Mouse (Mus musculus): ENCODE results near the gene Zfp598. TPM values are rescaled to one million over a fixed set of nuclear protein-coding genes. Genes with fewer than 3 reads are reported as not detected.
A peak's percentile ranks its signal among the peaks of the same experiment; 100 is the strongest.

Gene Zfp598
- polyA plus RNA-seq, 1 experiment from 2014 or later = 20.9 TPM

DNA sequence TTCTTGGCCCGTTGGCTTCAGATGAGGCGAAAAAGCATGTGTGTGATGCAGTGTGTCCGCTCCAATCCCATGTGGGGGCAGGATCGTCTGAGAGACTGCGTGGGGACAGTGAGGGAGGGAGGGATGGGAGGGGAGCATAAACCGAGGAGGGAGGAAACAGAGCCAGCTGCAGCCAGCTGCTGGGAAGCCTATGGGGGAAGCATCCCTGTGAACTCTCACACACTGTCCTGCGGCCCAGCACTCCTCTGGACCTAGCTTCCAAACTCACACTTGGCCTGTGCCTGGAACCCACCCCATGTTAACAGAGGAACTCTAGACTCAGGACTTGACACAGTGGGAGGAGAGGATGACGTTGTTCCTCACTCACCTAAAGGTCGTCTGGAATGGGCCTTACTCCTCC, 30.6 kb upstream of the Zfp598 start:
- H3K27ac ChIP-seq (replicated peaks) = peak overlapping the region; percentile 67; the same call in 1 of the 2 replicates
- H3K9ac ChIP-seq = peak overlapping the region; percentile 50; the same call in 1 of the 2 replicates
- no peak overlapping the region for H3K4me3 ChIP-seq
- no peaks in the 10 kb centered on the region for H3K27me3 ChIP-seq
- peaks cover 17% of the 10 kb centered on the region for H3K36me3 ChIP-seq
- H3K9me3 ChIP-seq = no peaks in the 10 kb centered on the region
- no peak for ATAC-seq (ENCODE audit: low read depth)
- H3K4me1 ChIP-seq (replicated peaks) = peaks cover 19% of the 10 kb centered on the region
- WGBS = 72% methylated on average over 9 of the region's 9 CpGs
- H3K4me2 ChIP-seq = no peak overlapping the region

DNA sequence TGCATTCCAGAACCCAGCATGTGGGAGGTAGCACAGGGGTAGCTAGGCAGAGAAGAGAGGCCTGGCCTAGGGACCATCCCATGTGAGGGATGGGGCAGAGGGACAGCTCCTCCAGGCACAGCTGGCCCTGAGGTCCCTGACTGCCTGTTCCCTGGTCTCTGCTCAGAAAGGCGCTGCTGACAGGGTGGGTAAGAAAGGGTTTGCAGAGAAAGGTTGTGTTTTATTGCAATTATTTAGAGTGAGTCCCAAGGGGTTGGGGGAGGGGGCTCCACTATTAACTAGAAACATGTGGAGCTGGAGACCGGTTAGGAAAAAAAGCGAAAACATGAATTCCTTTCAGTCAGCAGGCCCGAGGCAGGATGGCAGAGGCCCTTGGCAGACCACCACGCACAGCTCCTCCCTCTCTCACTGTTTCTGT, 29.9 kb upstream of the Zfp598 start:
- no peaks in the 10 kb centered on the region for H3K9me3 ChIP-seq
- H3K27me3 ChIP-seq = no peaks in the 10 kb centered on the region
- H3K9ac ChIP-seq = peak overlapping the region; percentile 50; the same call in 1 of the 2 replicates
- ATAC-seq (ENCODE audit: low read depth) = no peak
- H3K27ac ChIP-seq (replicated peaks) = peak overlapping the region; percentile 67
- H3K36me3 ChIP-seq = peaks cover 17% of the 10 kb centered on the region
- peaks cover 25% of the 10 kb centered on the region for H3K4me1 ChIP-seq (replicated peaks)
- WGBS = 55% methylated on average over 5 of the region's 5 CpGs
- H3K4me3 ChIP-seq = no peak overlapping the region
- no peak overlapping the region for H3K4me2 ChIP-seq

DNA sequence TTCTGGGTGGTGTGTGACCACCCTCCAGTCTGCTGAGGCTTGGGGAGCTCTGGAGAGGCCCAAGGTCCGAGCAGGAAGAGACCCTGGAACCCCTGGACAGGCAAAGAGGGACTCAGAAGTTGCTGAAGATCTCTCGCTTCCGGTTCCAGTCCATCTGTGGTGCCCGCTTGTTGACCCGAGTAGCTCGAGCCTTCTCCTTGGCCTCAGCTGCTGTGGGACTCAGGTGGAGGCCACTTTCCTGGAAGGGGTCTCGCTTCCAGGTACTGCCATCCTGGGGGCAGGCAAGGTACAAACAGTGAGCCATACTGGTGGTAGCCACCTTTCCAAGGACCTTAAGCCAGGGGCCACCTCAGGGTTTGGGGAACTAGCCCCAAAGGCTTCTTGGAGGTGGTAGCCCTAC, 29.4 kb upstream of the Zfp598 start:
- Histone ChIP-seq H3K9me3 (no peaks in the 10 kb centered on the region), H3K9ac (no peak overlapping the region), H3K4me3 (no peak overlapping the region), H3K27ac (replicated peaks) (peak overlapping the region; percentile 67; the same call in 1 of the 2 replicates), H3K4me2 (no peak overlapping the region), H3K4me1 (replicated peaks) (peaks cover 31% of the 10 kb centered on the region), H3K27me3 (no peaks in the 10 kb centered on the region), H3K36me3 (peaks cover 17% of the 10 kb centered on the region)
- 88% methylated on average over 7 of the region's 7 CpGs for WGBS
- ATAC-seq (ENCODE audit: low read depth) = no peak

DNA sequence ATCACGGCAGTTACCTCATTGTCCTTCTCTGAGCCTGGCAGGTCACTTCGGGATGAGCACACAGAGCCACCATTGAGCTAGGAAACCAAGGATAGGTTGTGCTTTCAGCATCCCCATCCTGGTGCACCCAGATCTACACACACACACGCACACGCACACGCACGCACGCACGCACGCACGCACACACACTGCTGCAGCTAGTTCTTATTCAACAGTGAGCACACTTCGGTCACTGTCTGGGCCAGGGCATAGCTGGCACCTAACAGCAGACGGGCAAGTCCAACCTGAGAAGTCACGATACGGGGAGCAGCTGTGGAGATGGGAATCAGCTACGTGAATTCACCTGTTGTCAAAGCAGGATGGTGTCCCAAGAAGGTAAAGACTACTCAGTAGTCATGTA, 28.9 kb upstream of the Zfp598 start:
- H3K4me2 ChIP-seq = no peak overlapping the region
- peaks cover 17% of the 10 kb centered on the region for H3K36me3 ChIP-seq
- WGBS = 96% methylated on average over 15 of the region's 15 CpGs

DNA sequence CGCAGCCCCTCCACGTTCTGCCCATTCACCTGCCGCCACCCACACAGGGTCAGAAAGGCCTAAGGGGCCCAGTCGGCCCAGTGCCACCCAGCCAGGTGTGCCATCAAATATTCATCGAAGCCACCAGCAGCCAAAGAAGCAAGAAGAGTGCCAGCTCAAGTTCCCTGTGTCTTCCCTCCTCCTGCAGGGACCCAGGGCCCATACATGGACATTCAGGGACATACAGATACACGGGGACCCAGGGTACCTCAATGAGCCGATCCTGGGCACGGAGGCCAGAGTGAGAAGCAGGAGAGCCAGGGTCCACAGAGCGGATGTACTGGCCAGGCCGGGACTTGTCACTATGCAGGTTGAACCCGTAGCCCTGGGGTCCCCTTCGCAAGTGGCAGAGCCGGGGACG, 27.5 kb upstream of the Zfp598 start:
- Histone ChIP-seq H3K36me3 (peaks cover 17% of the 10 kb centered on the region), H3K9ac (no peak overlapping the region), H3K4me3 (no peak overlapping the region), H3K27me3 (no peaks in the 10 kb centered on the region), H3K9me3 (no peaks in the 10 kb centered on the region), H3K27ac (replicated peaks) (no peak overlapping the region), H3K4me1 (replicated peaks) (peaks cover 32% of the 10 kb centered on the region), H3K4me2 (no peak overlapping the region)
- 92% methylated on average over 14 of the region's 14 CpGs for WGBS
- ATAC-seq (ENCODE audit: low read depth) = no peak

More for the DNA sequence above, 28.9 kb upstream of the Zfp598 start:
- H3K27ac ChIP-seq (replicated peaks) = no peak overlapping the region
- H3K4me1 ChIP-seq (replicated peaks) = peaks cover 32% of the 10 kb centered on the region
- no peak overlapping the region for H3K9ac ChIP-seq
- no peaks in the 10 kb centered on the region for H3K27me3 ChIP-seq
- H3K9me3 ChIP-seq = no peaks in the 10 kb centered on the region
- no peak overlapping the region for H3K4me3 ChIP-seq
- ATAC-seq (ENCODE audit: low read depth) = no peak

DNA sequence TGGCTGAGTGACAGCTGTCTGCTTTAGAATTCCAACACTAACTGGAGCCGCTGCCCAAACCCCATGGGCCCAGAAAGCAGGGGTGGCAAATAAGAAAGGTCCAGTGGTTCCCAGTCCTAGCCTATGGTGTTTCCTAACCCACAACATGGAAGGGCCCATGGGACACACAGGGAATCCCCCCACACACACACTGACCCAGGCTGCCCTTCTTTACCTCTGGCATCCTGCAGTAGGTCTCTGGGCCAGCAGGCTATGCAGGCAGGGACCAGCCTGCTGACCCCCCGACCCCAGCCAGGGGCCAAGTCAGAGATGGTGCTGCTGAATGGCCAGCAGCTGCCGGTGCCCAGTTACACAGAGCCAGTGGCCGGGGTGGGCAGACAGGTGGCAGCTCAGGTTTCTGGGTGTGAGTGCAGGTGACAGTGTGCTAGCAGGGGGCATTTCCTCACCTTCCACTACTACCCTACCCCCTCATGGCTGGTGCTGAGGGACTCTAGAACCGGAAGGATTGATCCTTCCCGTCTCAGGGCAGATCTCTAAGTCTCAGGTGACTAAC, 26.6 kb upstream of the Zfp598 start:
- H3K4me1 ChIP-seq (replicated peaks) = peaks cover 32% of the 10 kb centered on the region
- no peak overlapping the region for H3K4me2 ChIP-seq
- H3K9me3 ChIP-seq = no peaks in the 10 kb centered on the region
- no peak overlapping the region for H3K27ac ChIP-seq (replicated peaks)
- ATAC-seq (ENCODE audit: low read depth) = no peak
- H3K9ac ChIP-seq = no peak overlapping the region
- no peaks in the 10 kb centered on the region for H3K27me3 ChIP-seq
- peaks cover 17% of the 10 kb centered on the region for H3K36me3 ChIP-seq
- no peak overlapping the region for H3K4me3 ChIP-seq
- WGBS = 73% methylated on average over 6 of the region's 6 CpGs

DNA sequence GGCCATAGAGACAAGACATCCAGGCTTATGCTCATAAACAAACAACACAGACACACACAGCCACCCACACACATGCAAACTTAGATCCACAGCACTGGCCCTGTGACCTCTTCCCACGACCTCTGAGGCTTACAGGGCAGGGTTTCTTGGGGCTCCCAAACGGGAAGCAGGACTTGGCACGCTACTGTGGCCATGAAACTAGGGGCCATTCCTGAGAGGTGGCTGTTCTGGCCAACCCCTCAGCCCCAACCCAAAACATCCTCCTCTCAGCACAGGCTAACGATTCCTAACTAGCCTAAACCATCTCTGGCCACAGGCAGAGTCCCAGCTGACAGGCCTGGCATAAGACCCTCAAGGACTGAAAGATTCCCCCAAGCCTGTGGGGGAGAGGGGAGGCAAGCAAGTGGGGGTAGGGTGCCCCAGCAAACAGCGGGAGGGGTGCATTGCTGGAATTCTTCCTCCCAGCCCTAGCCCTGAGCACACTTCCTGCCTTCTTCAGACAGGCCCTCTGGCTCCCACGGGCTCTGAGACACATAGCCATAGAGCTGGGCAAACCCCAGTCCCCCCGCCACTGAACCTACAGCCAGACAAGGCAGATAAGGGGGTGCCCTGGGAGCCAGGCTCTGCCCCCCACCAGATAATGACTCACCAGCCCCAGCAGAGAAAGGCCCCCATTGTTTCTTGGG, 25.3 kb upstream of the Zfp598 start:
- no peak overlapping the region for H3K4me3 ChIP-seq
- H3K27me3 ChIP-seq = peaks cover 11% of the 10 kb centered on the region
- H3K27ac ChIP-seq (replicated peaks) = peak overlapping the region; percentile 74
- H3K4me2 ChIP-seq = 0 out of 2 replicates have a peak overlapping the region, but pooled peaks have one; percentile 4
- H3K9ac ChIP-seq = 0 out of 2 replicates have a peak overlapping the region, but pooled peaks have one; percentile 4
- ATAC-seq (ENCODE audit: low read depth) = no peak
- no peaks in the 10 kb centered on the region for H3K9me3 ChIP-seq
- 48% methylated on average over 7 of the region's 7 CpGs for WGBS
- H3K36me3 ChIP-seq = peaks cover 13% of the 10 kb centered on the region
- H3K4me1 ChIP-seq (replicated peaks) = peaks cover 40% of the 10 kb centered on the region

DNA sequence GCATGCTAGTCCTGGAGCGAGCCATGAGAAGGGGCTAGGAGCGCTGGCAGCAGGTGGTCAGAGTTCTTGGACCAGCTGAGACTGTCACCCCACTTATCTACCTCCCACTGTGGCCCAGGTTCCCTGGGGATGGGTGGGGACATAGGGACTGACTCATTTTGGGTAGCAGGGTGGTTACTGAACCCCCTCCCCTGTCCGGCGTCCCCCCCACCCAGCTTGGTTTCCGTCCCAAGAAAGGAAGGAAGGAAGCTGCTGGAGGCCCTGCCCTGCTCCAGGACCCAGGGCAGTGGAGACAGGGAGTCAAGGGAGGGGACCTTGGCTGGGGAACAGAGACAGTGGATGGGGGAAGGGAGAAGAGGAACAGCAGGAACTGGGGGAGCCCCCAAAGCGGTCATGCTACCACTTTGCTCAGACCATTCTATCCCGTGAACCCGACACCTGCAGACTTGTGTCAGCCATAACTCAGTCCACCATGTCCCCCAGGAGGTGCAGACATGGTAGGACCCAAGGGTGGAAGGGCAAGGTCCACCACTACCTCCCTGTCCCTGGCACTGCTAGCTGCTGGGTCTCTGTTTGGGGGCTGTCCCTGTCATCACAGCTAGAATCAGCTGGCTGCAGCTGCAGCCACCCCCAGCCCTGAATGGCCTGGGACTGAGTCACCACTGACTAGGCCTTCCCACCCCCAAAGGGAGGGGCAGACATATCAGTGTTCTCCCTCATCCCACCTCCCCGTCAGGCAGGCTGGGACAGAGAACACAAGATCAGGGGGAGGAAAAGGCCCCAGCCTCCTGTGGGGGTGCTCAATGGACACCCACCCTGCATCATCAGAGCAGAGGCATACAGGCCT, 24.4 kb upstream of the Zfp598 start:
- H3K4me2 ChIP-seq = 0 out of 2 replicates have a peak overlapping the region, but pooled peaks have one; percentile 4
- H3K36me3 ChIP-seq = peaks cover 10% of the 10 kb centered on the region
- H3K4me1 ChIP-seq (replicated peaks) = peaks cover 38% of the 10 kb centered on the region
- ATAC-seq (ENCODE audit: low read depth) = no peak
- H3K9ac ChIP-seq = no peak overlapping the region
- WGBS = 77% methylated on average over 9 of the region's 9 CpGs
- no peaks in the 10 kb centered on the region for H3K9me3 ChIP-seq
- peak overlapping the region; percentile 74 for H3K27ac ChIP-seq (replicated peaks)
- H3K4me3 ChIP-seq = no peak overlapping the region
- peaks cover 15% of the 10 kb centered on the region for H3K27me3 ChIP-seq

DNA sequence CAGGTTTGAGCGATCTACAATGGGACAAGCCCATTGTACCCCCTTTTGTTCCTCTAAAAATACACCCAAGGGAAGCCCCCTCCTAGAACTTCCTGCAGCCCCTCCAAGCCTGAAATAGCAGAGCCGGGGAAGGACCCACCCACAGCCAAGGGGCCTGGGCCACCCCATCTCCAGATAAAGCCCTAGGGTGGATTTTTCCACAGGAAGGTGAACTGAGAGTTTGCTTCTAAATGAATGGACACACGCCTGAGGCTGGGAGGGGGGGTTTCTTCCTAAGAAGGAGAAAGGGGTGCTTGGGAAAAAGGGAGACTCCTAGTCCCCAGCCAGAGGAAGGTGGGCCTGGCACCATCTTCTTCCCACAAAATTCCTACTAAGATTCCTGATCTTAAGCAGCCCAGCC, 23.6 kb upstream of the Zfp598 start:
- no peak overlapping the region for H3K4me3 ChIP-seq
- no peak overlapping the region for H3K9ac ChIP-seq
- H3K9me3 ChIP-seq = no peaks in the 10 kb centered on the region
- H3K27me3 ChIP-seq = peaks cover 21% of the 10 kb centered on the region
- peaks cover 38% of the 10 kb centered on the region for H3K4me1 ChIP-seq (replicated peaks)
- H3K27ac ChIP-seq (replicated peaks) = 0 out of 2 replicates have a peak overlapping the region, but pooled peaks have one; percentile 23
- H3K4me2 ChIP-seq = no peak overlapping the region
- WGBS = 78% methylated on average over 3 of the region's 3 CpGs
- no peak for ATAC-seq (ENCODE audit: low read depth)
- peaks cover 2% of the 10 kb centered on the region; the same call in 1 of the 2 replicates for H3K36me3 ChIP-seq

DNA sequence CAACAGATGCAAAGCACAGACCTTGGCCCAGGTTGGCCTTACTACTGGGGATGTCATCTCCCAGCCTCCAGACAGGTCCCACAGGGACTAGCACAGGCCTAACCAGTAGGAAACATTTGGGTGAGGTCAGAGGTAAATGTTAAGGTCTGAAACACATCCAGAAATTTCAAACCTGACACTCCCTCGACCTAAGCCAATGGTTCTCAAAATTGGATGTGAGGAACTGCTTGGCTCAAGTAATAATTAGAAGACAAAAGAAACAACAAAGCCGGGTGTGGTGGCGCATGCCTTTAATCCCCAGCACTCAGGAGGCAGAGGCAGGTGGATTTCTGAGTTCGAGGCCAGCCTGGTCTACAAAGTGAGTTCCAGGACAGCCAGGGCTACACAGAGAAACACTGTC, 23.1 kb upstream of the Zfp598 start:
- WGBS = 85% methylated on average over 4 of the region's 4 CpGs
- Histone ChIP-seq H3K36me3 (no peaks in the 10 kb centered on the region), H3K4me3 (no peak overlapping the region)

DNA sequence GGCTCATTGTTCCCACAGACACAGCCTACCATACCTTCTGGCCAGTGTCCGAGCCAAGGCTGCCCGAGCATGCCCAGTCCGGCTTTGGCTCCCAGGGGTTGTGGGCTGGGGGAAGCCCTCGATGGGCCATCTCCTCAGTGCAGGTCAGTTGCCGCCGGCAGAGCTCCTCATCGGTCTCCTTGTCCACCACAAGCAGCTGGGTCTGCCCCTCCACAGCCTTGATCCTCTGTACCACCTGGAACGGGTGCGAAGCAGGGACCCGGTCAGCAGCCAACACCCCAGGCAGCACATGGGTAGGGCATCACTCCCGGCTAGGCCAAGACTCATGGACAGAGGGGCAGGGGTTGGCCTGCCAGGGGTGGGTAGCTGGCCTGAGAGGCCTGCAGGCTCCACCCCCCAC, 22.0 kb upstream of the Zfp598 start:
- Histone ChIP-seq H3K36me3 (no peaks in the 10 kb centered on the region), H3K9ac (peak overlapping the region; percentile 18; the same call in 1 of the 2 replicates), H3K9me3 (no peaks in the 10 kb centered on the region), H3K4me1 (replicated peaks) (peaks cover 38% of the 10 kb centered on the region), H3K27me3 (peaks cover 28% of the 10 kb centered on the region), H3K4me3 (peak overlapping the region; percentile 13; the same call in 1 of the 2 replicates), H3K27ac (replicated peaks) (peak overlapping the region; percentile 28; the same call in 1 of the 2 replicates), H3K4me2 (peak overlapping the region; percentile 13; the same call in 1 of the 2 replicates)
- no peak for ATAC-seq (ENCODE audit: low read depth)
- whole genome bisulfite sequencing = 80% methylated on average over 11 of the region's 11 CpGs

More for the DNA sequence above, 23.1 kb upstream of the Zfp598 start:
- no peak for ATAC-seq (ENCODE audit: low read depth)
- H3K27ac ChIP-seq (replicated peaks) = 0 out of 2 replicates have a peak overlapping the region, but pooled peaks have one; percentile 23
- peaks cover 38% of the 10 kb centered on the region for H3K4me1 ChIP-seq (replicated peaks)
- H3K4me2 ChIP-seq = no peak overlapping the region
- H3K9ac ChIP-seq = no peak overlapping the region
- H3K27me3 ChIP-seq = peaks cover 26% of the 10 kb centered on the region
- no peaks in the 10 kb centered on the region for H3K9me3 ChIP-seq

All from neural tube, embryonic 13.5 days (tissue).